Mouse (Mus musculus) hindbrain, embryonic 15.5 days (tissue): Measurements from ENCODE around the gene Tktl2. TPM values are rescaled to one million over a fixed set of nuclear protein-coding genes. Genes with fewer than 3 reads are reported as not detected.

Experiments used
- ATAC-seq: fragments of 200-750 bp; cut with Nextera tagmentation; 2 replicates; pipeline ENCODE4 v1.8.0; 2017; ENCODE audit warnings: low read depth, moderate number of reproducible peaks, moderate TSS enrichment; ENCODE audit not compliant: low FRiP score
- H3K27ac ChIP-seq: fragments of 300-500 bp; sonication (generic); replicated peaks from 2 replicates; pipeline ENCODE4 v1.5.1; 2015; ENCODE audit warnings: mild to moderate bottlenecking, inconsistent platforms
- H3K27me3 ChIP-seq: fragments of 300-500 bp; sonication (generic); 2 replicates; pipeline ENCODE4 v1.6.1; 2015; ENCODE audit warnings: control low read depth, inconsistent platforms
- H3K36me3 ChIP-seq: fragments of 300-500 bp; sonication (generic); 2 replicates; pipeline ENCODE4 v1.6.1; 2015; ENCODE audit warnings: control low read depth, inconsistent platforms
- H3K4me1 ChIP-seq: fragments of 300-500 bp; sonication (generic); replicated peaks from 2 replicates; pipeline ENCODE4 v1.6.1; 2015; ENCODE audit warnings: control low read depth, inconsistent platforms
- H3K4me2 ChIP-seq: fragments of 300-500 bp; sonication (generic); 2 replicates; pipeline ENCODE4 v1.6.1; 2015; ENCODE audit warnings: moderate library complexity, mild to moderate bottlenecking, inconsistent platforms
- H3K4me3 ChIP-seq: fragments of 300-500 bp; sonication (generic); 2 replicates; pipeline ENCODE4 v1.5.1; 2015; ENCODE audit warnings: mild to moderate bottlenecking, inconsistent platforms
- H3K9ac ChIP-seq: fragments of 300-500 bp; sonication (generic); 2 replicates; pipeline ENCODE4 v1.6.1; 2015; ENCODE audit warnings: inconsistent platforms
- H3K9me3 ChIP-seq: fragments of 300-500 bp; sonication (generic); 2 replicates; pipeline ENCODE4 v1.6.1; 2016; ENCODE audit warnings: control low read depth, inconsistent platforms
- WGBS: fragments of 180-500 bp; shearing (Covaris S2); methylation state at CpG from one replicate; pipeline ENCODE4 v1.1.7; 2015; 5-methylcytosine and 5-hydroxymethylcytosine counted together
- polyA plus RNA-seq: library from polyadenylated mRNA; unstranded; fragments of >200 nt; fragmentation: Nextera tagmentation; extraction: Ambion mirVana; gene quantifications from 2 replicates; pipeline ENCODE4 v1.2.1, GENCODE M21; 2015

Tktl2 gene
- polyA plus RNA-seq, 1 experiment from 2014 or later = 0.04 TPM

- ATAC-seq = no peak
- WGBS = 31% methylated on average over 7 of the region's 7 CpGs
Observed at GRCm38 (mm10) chr8:66550092-66550491, 38.5 kb downstream of the Tktl2 start.

More at GRCm38 (mm10) chr8:66550092-66550491, 38.5 kb downstream of the Tktl2 start:
- H3K36me3 ChIP-seq = no peaks in the 10 kb centered on the region
- H3K4me3 ChIP-seq = no peak overlapping the region
- H3K4me1 ChIP-seq = no peaks in the 10 kb centered on the region
- no peaks in the 10 kb centered on the region for H3K27me3 ChIP-seq
- H3K9ac ChIP-seq = no peak overlapping the region
- H3K9me3 ChIP-seq = no peaks in the 10 kb centered on the region
- no peak overlapping the region for H3K4me2 ChIP-seq
- no peak overlapping the region for H3K27ac ChIP-seq

Other genes starting within 250 kb of the Tktl2 start
- 10.8 and 11.0 TPM in 2 replicates for gene Tma16, start 25.2 kb upstream of the Tktl2 start, polyA plus RNA-seq
- gene Npy5r, start 176.4 kb downstream of the Tktl2 start, polyA plus RNA-seq = 1.9 and 2.1 TPM in 2 replicates
- 8.8 and 9.8 TPM in 2 replicates for gene Npy1r, start 185.4 kb downstream of the Tktl2 start, polyA plus RNA-seq